Mouse (Mus musculus) embryonic facial prominence, embryonic 10.5 days (tissue): ENCODE measurements at regions not wholly inside any gene's neighbourhood (a gene's known extent, or its start where the extent isn't known, plus 50 kb on each side); places are given as distances from the start of the nearest gene placed in this dataset.
A peak's percentile ranks its signal among the peaks of the same experiment; 100 is the strongest.

ENCODE experiments used
- DNase-seq: peaks from one replicate; pipeline ENCODE4 v3.0.0-alpha.2; 2017; ENCODE audit warnings: low spot score
- H3K27ac ChIP-seq: fragments of 300-500 bp; sonication (generic); replicated peaks from 2 replicates; pipeline ENCODE4 v1.5.1; 2016; ENCODE audit warnings: mild to moderate bottlenecking
- H3K27me3 ChIP-seq: fragments of 300-500 bp; sonication (generic); replicated peaks from 2 replicates; pipeline ENCODE4 v1.6.1; 2016; ENCODE audit warnings: low read depth, mild to moderate bottlenecking; ENCODE audit not compliant: poor library complexity, severe bottlenecking
- H3K36me3 ChIP-seq: fragments of 300-500 bp; sonication (generic); replicated peaks from 2 replicates; pipeline ENCODE4 v1.6.1; 2016; ENCODE audit warnings: mild to moderate bottlenecking, moderate library complexity
- H3K4me1 ChIP-seq: fragments of 300-500 bp; sonication (generic); 2 replicates; pipeline ENCODE4 v1.6.1; 2016
- H3K4me3 ChIP-seq: fragments of 300-500 bp; sonication (generic); 2 replicates; pipeline ENCODE4 v1.5.1; 2016; ENCODE audit warnings: mild to moderate bottlenecking, moderate library complexity
- H3K9me3 ChIP-seq: fragments of 300-500 bp; sonication (generic); 2 replicates; pipeline ENCODE4 v1.6.1; 2016; ENCODE audit warnings: mild to moderate bottlenecking
- WGBS: fragments of 180-500 bp; shearing (Covaris S2); methylation state at CpG from one replicate; pipeline ENCODE4 v1.1.7; 2016; 5-methylcytosine and 5-hydroxymethylcytosine counted together

DNA sequence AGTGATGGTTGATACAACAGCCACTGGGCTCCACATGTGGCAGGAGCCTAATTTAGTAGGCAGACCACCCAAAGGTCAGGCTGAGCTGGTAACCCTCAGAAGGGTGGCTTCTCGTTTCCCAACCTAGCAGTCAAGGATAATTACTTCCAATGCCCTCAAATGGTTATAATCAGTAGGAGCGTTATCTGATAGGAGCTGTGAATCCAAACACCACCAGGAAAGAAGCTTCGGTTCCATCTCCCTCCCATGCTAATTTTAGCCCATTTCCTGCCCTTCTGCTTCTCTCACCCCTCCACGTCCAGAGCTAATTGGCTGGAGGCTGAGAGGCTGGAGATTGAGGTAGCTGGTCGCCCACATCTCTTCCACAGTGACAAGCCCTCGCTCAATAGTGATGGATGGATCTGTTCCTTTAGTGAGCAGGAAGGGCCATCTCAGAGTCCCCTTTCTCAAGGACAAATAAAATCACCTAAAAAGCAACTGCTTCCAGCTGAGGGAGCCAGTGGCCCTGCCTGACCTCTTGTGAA is 86.8 kb downstream of the Cartpt start:
- Histone ChIP-seq H3K4me3 (no peak overlapping the region), H3K36me3 (no peaks in the 10 kb centered on the region), H3K27me3 (no peaks in the 10 kb centered on the region), H3K9me3 (no peaks in the 10 kb centered on the region), H3K27ac (no peak overlapping the region), H3K4me1 (peaks cover 14% of the 10 kb centered on the region)
- WGBS, result 41% methylated on average over 6 of the region's 6 CpGs
- DNase-seq, result no peak

DNA sequence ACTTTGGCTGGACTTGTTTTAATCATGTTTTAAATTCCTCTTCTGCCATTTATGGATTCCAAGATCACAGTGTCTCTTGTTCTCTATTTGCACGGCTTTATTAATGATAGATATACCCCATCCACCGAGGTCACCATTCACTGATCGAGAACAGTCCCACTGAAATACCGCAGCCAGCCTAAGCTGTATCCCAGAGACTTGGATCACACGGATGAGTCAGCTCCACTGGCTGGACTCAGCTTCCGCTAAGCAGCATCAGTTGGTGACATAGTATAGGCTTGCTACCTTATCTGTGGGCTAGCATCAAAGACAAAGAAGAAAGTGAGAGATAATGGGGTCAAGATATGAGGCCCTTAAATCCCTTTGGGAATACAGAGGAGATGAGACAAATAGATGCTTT is 106.4 kb downstream of the Cartpt start:
- 75% methylated on average over 6 of the region's 6 CpGs for WGBS
- Histone ChIP-seq H3K27ac (no peak overlapping the region), H3K9me3 (no peaks in the 10 kb centered on the region), H3K4me1 (peaks cover 15% of the 10 kb centered on the region), H3K27me3 (no peaks in the 10 kb centered on the region), H3K36me3 (no peaks in the 10 kb centered on the region), H3K4me3 (no peak overlapping the region)
- no peak for DNase-seq

DNA sequence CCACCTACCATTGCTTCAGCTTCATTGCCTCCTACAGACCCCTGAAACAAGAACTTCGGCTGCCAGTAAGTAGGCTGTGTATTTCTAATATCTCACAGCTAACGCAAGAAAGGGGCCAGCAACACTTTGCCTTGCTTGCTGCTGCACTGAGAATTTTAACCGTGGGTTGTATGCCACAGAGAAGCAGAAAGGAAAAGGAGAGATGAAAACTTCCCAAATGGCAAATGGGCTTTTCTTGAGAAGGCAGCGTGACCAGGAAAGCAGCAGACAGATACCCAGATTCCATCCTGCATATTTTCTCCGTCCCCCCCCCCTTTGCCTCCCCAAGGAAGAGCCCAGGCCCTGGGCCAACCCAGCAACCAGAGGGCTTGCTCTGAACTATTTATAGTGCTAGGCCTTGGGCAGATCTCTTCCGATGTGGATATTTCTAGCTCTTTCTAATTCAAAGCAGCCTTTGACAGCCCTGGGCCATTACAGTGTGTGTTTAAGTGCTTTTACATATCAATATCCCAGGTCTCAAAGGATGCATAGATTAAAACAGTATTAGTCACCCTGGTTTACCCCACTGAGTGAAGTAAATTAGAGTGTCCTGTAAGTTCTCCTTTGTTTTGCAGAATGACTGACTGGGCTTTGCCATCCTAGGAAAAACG is 107.0 kb downstream of the Cartpt start:
- H3K27ac ChIP-seq, result no peak overlapping the region

DNA sequence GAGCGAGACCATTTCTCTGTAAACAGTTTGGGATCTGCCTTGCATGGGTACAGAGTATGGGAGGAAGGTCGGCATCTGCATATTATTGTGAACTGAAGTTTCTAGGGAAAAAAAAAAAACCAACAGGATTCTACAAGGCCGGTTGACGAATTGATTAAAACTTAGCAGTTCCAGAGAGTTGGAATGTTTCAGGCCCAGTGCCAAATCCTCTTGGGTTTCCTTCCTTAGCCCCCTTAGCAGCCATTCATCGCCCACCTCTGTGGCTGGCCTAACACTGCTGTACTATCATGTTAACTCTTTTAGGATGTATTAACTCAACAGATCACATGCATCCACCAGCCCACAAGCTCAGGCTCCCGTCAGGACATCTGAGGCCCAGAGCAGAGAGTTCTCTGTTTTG is 107.9 kb downstream of the Cartpt start:
- WGBS, result 83% methylated on average over 6 of the region's 6 CpGs
- no peak for DNase-seq

More for the DNA sequence above, 107.0 kb downstream of the Cartpt start:
- H3K4me3 ChIP-seq, result no peak overlapping the region
- 57% methylated on average over 7 of the region's 7 CpGs for WGBS
- no peak for DNase-seq
- no peaks in the 10 kb centered on the region for H3K27me3 ChIP-seq
- H3K4me1 ChIP-seq, result peaks cover 15% of the 10 kb centered on the region
- no peaks in the 10 kb centered on the region for H3K9me3 ChIP-seq
- no peaks in the 10 kb centered on the region for H3K36me3 ChIP-seq

GRCm38 (mm10) chr13:99790951-99791350 is 109.9 kb downstream of the Cartpt start:
- H3K36me3 ChIP-seq, result no peaks in the 10 kb centered on the region
- H3K4me1 ChIP-seq, result peaks cover 15% of the 10 kb centered on the region
- H3K27me3 ChIP-seq, result no peaks in the 10 kb centered on the region
- WGBS, result 90% methylated on average over 5 of the region's 5 CpGs
- no peak overlapping the region for H3K27ac ChIP-seq
- H3K9me3 ChIP-seq, result no peaks in the 10 kb centered on the region
- no peak overlapping the region for H3K4me3 ChIP-seq
- no peak for DNase-seq

More for the DNA sequence above, 107.9 kb downstream of the Cartpt start:
- no peak overlapping the region for H3K27ac ChIP-seq
- H3K4me3 ChIP-seq, result no peak overlapping the region
- no peaks in the 10 kb centered on the region for H3K27me3 ChIP-seq
- no peaks in the 10 kb centered on the region for H3K9me3 ChIP-seq
- no peaks in the 10 kb centered on the region for H3K36me3 ChIP-seq
- peaks cover 15% of the 10 kb centered on the region for H3K4me1 ChIP-seq

GRCm38 (mm10) chr13:99787760-99788159 is 113.1 kb downstream of the Cartpt start:
- peaks cover 15% of the 10 kb centered on the region for H3K4me1 ChIP-seq
- 68% methylated on average over 4 of the region's 4 CpGs for WGBS
- no peak overlapping the region for H3K27ac ChIP-seq
- no peak overlapping the region for H3K4me3 ChIP-seq
- no peaks in the 10 kb centered on the region for H3K9me3 ChIP-seq
- no peaks in the 10 kb centered on the region for H3K36me3 ChIP-seq
- no peak for DNase-seq
- no peaks in the 10 kb centered on the region for H3K27me3 ChIP-seq

DNA sequence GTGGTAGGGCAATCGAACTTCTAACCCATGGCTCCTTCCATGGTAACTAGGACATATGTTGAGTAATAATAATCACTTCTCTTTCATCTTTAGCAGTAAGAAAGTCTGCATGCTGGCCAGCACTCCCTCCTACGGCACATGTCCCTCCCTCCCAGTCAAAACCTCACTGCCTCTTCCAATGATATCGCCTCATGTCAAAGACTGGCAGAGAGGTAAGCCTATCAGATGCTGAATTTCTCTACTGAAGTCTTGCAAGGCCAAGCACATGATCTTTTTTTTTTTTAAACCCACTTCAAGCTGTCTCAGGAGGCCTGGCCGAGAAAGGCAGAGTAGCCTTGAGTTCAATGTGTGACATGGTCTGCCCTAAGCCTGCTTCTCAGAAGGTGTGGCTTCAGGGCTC is 115.5 kb downstream of the Cartpt start:
- no peaks in the 10 kb centered on the region for H3K36me3 ChIP-seq
- 88% methylated on average over 4 of the region's 4 CpGs for WGBS
- no peaks in the 10 kb centered on the region for H3K27me3 ChIP-seq
- peaks cover 37% of the 10 kb centered on the region for H3K4me1 ChIP-seq
- no peak overlapping the region for H3K4me3 ChIP-seq
- H3K27ac ChIP-seq, result no peak overlapping the region
- H3K9me3 ChIP-seq, result no peaks in the 10 kb centered on the region
- no peak for DNase-seq

GRCm38 (mm10) chr13:99784314-99784713 is 116.6 kb downstream of the Cartpt start:
- Histone ChIP-seq H3K36me3 (no peaks in the 10 kb centered on the region), H3K4me1 (peaks cover 33% of the 10 kb centered on the region), H3K4me3 (no peak overlapping the region), H3K27ac (no peak overlapping the region), H3K27me3 (no peaks in the 10 kb centered on the region), H3K9me3 (no peaks in the 10 kb centered on the region)
- DNase-seq, result no peak
- whole genome bisulfite sequencing, result 84% methylated on average over 2 of the region's 2 CpGs

GRCm38 (mm10) chr13:99782883-99783721 is 117.8 kb downstream of the Cartpt start:
- H3K4me3 ChIP-seq, result no peak overlapping the region
- H3K4me1 ChIP-seq, result peaks cover 33% of the 10 kb centered on the region
- no peaks in the 10 kb centered on the region for H3K9me3 ChIP-seq
- no peaks in the 10 kb centered on the region for H3K36me3 ChIP-seq
- 71% methylated on average over 15 of the region's 15 CpGs for WGBS
- H3K27me3 ChIP-seq, result no peaks in the 10 kb centered on the region
- peak; percentile 36 for DNase-seq
- H3K27ac ChIP-seq, result no peak overlapping the region

- Histone ChIP-seq H3K4me1 (peaks cover 33% of the 10 kb centered on the region), H3K36me3 (no peaks in the 10 kb centered on the region), H3K4me3 (peak overlapping the region; percentile 27; the same call in 1 of the 2 replicates), H3K9me3 (no peaks in the 10 kb centered on the region), H3K27ac (peak overlapping the region; percentile 35; the same call in 1 of the 2 replicates), H3K27me3 (no peaks in the 10 kb centered on the region)
- no peak for DNase-seq
- WGBS, result 78% methylated on average over 4 of the region's 4 CpGs
These were observed 119.3 kb downstream of the Cartpt start for GRCm38 (mm10) chr13:99781616-99782015.

GRCm38 (mm10) chr13:99780751-99781460 is 120.0 kb downstream of the Cartpt start:
- peaks cover 33% of the 10 kb centered on the region for H3K4me1 ChIP-seq
- H3K36me3 ChIP-seq, result no peaks in the 10 kb centered on the region
- H3K4me3 ChIP-seq, result peak overlapping the region; percentile 27
- H3K27ac ChIP-seq, result peak overlapping the region; percentile 52
- 20% methylated on average over 16 of the region's 16 CpGs for WGBS
- DNase-seq, result peak; percentile 55
- no peaks in the 10 kb centered on the region for H3K9me3 ChIP-seq
- no peaks in the 10 kb centered on the region for H3K27me3 ChIP-seq

DNA sequence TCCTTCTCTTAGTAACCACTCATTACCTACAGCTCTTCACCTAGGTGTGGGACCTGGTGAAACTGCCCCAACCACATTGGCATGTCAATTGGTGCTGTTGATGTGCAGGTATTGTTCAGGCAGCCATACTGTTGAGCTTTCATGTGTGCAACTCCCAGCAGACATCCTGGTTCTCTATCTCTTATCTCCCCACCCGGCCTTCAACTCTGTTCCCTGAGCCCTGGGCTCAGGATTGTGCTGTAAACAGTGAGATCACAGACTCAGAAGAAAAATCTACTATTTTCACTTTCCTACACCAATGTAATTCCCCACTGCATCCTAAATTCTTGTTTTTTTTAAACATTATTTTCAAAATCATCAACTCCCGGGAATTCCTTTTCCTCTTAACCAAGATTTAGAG is 122.1 kb downstream of the Cartpt start:
- DNase-seq, result no peak
- Histone ChIP-seq H3K27me3 (no peaks in the 10 kb centered on the region), H3K9me3 (no peaks in the 10 kb centered on the region), H3K36me3 (no peaks in the 10 kb centered on the region), H3K4me3 (no peak overlapping the region), H3K27ac (no peak overlapping the region), H3K4me1 (peaks cover 33% of the 10 kb centered on the region)
- WGBS, result 87% methylated on average over 2 of the region's 2 CpGs
